Mouse (Mus musculus) adrenal gland, adult 18-20 months (tissue): ENCODE data around the gene Pnma5. TPM values are rescaled to one million over a fixed set of nuclear protein-coding genes. Genes with fewer than 3 reads are reported as not detected.
"Not testable (repeated sequence)": the region's sequence is repeated elsewhere in the genome, so short reads cannot be mapped to it uniquely, and the experiment has no call there.

Experiments
- DNase-seq, 2 experiments: peaks; one replicate each; pipeline ENCODE4 v3.0.0; 2021 to 2022; ENCODE audit warnings: low spot score in 2 of 2
- long read RNA-seq, 2 experiments: library from polyadenylated mRNA; stranded (forward); transcript quantifications; one replicate each; pipeline ENCODE4 v2.0.0; 2021
- total RNA-seq, 2 experiments: library from RNA; stranded (reverse); gene quantifications; 1 replicate in 1 of 2; 2 replicates in 1 of 2; pipeline ENCODE4 v1.2.3; 2021

Pnma5 gene
- total RNA-seq: under 1 TPM; 0.16 to 0.17 TPM
- long read RNA-seq, experiment 1: 0 reads
- long read RNA-seq, experiment 2: 0 reads

GRCm38 (mm10) chrX:73037003-73037402 lies at the start of gene Pnma5:
Pnma5 (minus strand) TSS chrX:73037103.
- DNase-seq: no peak

DNA sequence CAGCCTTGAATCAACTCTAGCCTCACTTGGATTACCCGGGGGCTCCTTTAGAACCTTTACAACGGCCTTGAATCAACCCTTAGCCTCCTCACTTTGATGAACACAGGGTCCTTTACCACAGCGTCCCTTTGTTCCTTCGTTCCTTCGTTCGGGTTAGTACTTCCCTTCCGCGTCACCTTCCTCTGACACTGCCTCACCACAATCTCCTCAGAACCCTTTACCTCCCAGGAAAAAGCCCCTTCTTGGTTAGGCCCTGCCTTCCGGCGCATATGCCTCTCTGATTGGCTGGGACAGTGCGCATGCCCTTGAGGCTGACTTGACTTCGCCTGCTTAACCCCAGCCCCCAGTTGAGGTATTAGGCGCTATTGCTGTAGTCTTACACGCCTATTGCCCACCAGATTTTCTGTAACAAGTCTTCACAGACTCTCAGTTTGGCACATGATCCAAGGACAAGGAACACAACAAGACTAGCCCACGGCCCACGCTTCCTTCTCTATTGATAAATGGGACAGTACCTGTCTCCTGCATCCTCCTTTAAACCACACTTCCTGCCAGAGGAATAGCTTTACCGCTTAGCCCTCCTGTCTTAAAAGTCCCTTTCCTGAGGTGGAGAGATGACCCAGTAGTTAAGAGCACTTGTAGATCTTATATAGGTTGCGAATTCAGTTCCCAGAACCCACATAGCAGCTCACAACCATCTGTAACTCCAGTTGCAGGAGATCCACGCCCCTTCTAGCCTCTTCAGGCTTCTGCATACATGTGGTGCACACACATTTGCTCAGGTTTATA lies 45.6 kb upstream of the Pnma5 start, which contains the start of gene Xlr4a:
Gene Xlr4a (minus strand): TSS at position 212 of the 789 bp plus-strand sequence.
- not testable (repeated sequence) for DNase-seq

DNA sequence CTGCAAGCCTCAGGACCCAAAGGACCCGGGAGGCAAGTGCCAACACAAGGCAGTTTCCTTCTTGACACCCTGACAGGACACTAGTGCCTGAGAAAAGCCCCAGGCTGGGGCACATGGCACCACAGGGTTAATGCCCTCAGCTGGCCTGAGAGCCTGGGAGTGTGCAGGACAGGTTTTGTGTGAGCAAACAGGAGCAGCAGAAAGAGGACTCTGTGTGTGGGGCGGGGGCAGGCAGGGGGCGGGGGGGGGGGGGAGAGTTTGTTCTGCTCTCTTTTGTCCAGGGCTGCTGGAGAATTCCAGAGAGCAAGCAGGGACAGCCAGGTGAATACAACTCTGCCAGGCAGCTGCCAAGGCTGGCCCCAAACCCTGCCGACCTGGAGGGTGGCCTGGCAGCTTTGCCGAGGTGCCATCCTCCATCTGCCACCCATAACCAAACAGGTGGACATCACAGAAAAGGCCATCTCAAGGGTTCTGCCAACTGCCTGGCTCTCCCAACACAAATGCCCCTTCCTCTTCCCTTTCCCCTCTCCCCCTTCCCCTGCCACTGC lies 29.9 kb upstream of the Pnma5 start:
- not testable (repeated sequence) for DNase-seq

DNA sequence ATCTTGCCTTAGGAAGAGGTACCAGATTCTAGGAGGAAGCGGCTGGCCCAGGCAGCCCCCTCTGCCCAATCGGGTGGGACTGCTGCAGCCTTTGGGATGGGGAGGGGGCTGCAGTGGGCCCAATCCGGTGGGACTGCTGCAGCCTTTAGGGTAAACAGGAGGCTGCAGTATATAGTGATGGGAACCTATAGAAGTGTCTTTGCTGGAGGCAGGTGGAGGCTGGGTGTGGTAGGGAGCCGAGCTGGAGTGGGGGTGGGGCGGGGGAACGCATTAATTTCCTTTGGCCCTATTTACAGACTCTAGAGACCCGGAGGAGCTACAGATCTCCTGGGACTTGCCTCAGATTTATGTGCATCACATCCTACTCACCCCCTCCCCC lies 27.5 kb upstream of the Pnma5 start, which contains the start of gene Pnma3:
Gene Pnma3 (plus strand): TSS at position 373 of the 379 bp plus-strand sequence.
- DNase-seq: no peak

DNA sequence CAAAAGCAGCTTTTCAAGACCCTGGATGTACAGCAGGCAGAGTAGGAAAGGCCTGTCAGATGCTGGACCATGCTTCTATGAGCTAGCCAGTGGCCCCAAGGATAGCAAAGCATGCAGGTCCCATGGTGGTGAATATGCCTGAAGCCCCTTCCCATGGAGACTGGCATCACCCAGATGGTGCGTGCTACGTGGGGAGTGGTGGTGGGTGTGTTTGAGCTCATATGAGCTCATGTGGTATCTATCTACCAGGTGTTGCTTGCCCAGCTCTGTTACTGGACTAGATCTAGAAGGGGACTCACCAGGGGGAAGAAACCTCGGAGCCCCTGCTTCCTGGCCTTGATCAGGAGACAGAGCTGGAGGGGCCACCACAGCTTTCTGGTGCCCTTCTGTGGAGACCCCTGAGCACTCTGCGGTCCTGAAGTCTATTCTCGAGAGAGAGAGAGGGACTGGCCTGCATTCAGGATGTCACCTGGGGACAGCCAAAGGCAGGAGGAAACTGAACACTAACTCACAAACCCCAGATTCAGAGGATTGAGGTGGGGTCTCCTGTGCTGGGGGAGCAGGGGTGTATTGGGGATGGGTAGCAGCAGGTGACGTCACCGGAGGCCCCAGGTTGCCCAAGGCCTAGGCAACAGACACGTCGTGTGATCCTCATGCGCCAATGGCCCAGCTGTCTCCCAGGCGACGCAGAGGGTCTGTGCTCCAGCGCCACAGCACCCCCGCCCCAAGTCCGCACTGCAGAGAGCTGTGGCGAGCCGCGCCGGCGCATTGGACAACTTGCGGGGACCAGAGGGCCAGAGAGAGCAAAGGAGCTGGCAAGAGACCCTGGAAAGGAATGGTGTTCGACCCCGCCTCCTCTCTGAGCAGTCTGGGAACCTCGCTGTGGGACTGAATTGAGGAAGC lies 26.9 kb upstream of the Pnma5 start:
- DNase-seq: no peak

DNA sequence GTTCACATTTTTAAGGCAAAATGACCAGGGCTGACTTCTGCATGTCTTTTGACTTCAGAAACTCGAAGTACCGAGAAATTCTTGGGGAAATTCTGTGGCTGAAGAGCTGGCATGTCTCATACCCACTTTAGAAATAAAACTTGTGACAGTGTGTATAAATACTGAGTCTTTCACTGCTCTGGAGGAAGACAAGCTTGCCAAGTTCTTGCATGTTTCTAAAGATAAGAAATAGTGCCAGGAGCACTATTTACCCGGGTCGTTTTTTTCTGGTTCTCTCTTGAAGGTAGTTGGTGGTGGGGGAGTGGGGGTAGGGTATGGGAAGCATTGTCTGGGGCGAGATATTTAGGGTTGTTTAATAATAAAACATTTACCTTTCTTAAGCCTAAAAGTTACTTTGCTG lies 25.4 kb upstream of the Pnma5 start:
- DNase-seq: no peak

DNA sequence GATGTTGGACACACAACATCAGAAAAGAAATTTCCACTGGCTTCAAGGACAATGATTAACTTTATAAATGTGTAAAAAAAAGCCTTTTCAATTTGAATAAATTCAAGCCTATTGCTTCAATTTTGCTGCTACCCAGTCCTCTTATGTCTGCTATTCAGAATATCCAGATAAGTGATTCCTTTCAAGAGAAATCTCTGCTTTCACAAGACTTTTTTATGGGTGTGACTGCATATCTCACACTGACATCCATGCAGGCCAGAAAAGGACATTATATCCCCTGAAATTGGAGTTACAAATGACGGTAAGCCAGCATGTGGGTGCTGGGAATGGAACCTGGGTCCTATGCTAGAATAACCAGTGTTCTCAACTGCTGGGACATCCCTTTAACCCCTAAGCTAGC lies 24.6 kb upstream of the Pnma5 start:
- DNase-seq: no peak

DNA sequence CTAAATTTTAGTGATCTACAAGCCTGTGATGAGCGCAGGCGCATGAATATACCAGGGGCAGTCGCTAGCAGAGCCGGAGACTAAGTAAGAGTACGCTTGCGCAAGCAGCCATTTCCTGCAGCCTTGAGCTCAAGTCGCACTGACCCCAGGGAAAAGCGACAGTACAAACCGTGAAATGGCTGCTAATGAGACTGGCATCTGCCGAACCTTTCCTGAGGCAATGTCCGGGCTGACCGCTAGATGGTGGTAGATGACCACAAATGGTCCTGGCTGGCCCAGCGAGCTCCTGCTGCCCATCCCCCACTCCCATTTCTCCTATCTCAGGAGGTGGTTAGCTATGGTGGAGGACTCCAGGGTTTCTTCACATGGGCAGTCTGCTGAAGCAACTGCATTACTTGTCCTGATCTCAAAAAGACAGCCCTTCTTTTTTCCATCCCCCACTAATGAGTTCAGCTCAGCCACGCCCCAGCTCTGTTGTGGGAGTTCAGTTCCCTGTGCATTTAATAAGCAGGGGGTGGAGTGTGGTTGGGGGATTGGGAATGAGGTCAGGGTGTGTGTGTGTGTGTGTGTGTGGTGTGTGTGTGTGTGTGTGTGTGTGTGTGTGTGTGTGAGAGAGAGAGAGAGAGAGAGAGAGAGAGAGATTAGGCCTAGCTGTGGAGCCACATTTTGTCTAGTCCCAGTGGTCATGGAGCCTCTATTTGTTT lies 17.1 kb upstream of the Pnma5 start:
- peak; percentile 85 to 89 for DNase-seq

DNA sequence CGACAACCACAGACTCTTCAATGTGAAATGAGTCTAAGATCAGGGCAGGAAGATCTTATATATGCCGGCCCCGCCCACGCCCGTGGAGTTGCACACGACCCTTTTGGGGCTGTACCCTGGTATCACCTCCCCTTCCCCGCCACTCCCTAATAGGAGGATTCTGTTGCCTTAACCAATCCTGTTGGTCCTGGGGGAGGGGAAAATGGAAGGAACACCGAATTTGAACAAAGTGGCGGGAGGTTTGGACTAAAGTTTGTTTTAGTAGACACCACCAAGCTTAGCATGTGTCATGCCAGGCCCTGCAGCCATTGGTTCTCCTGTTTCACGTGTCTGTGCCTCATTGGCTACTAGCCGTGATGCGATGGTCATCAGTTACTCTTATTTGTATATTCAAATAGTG lies 2.8 kb upstream of the Pnma5 start:
- no peak for DNase-seq

- no peak for DNase-seq
Measured at GRCm38 (mm10) chrX:73038831-73039230, 1.9 kb upstream of the Pnma5 start.

DNA sequence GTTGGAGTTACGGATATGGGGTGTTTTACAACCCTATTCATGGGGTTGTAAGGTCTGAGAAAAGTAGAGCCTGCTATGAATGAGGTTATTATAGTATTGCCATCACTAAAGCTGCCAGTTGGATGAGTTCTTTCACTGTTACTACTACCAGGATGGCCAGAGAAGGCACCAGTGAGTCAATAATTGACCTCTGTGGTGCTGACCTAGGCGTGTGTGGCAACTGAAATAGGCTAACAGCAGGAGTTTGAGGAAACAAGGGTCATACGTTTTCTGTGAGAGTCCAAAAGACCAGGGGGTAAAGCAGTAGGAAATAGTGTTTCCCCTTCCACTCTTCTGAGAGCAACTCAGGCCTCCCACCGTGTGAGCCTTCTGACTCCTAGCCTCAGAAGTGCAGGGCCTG lies 24.1 kb downstream of the Pnma5 start:
- no peak for DNase-seq

DNA sequence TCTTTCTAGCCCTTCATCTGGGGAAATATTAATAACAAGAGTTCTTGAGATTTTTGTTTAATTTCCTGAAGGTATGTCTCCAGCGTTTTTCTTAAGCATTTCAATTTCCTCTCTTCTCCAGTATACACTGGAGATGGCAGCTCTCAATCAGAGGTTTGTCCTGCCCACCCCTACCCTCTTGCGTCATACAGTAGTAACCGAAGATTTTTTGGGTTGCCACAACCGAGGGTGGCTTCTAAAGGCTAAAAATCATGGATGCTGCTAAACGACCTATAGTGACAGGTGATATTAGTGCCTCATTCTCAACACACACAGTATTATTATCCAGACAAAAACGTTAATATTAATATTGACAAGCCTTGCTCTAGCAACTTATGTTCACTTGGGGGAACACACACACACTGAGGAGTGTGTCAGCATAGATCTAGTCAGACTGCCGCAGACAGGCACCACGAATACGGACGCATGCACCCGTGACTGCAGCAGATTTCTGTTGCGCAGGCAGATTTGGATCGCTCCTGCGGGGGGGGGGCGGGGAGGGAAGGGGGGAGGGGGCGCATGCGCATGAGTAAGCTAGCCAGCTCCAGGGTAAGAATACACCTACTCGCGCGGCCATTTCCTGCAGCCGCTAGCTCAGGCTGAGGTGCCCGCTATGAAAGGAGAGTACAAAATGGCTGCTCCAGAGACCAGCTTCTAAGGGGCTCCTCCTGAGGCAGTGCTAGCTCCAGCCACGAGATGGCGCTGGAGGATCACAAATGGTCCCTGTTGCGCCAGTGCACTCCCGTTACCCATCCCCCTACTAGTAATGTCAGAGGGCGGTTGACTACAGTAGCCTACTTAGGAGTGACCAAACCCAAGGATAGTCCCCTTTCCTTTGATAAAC lies 29.1 kb downstream of the Pnma5 start:
- peak; percentile 86 to 89 for DNase-seq

GRCm38 (mm10) chrX:73005678-73006077 lies 31.2 kb downstream of the Pnma5 start:
- no peak for DNase-seq

GRCm38 (mm10) chrX:73003110-73003509 lies 33.8 kb downstream of the Pnma5 start:
- DNase-seq: no peak

GRCm38 (mm10) chrX:72995542-72995941 lies 41.4 kb downstream of the Pnma5 start:
- no peak for DNase-seq

- no peak for DNase-seq
Measured at GRCm38 (mm10) chrX:72992291-72992919, 44.5 kb downstream of the Pnma5 start.

DNA sequence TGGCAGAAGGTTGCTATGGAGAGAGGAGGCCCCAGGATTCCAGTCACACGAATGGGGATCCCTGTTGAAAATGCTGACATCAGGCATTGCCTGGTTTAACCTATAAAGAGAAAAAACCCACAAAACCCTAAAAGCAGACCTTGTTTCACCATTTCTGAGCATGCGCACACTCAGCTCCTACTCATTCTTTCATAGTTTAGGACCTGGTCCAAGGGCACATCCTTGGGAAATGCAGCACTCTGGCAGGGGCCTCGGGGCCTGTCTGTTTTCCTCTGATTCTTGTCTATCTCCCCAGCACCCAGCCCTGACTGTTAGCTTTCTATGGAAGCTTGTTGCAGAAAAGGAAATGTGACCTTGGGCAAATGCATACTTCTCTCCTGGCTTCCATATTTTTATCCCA lies 46.3 kb downstream of the Pnma5 start:
- DNase-seq: no peak

- DNase-seq: no peak
Measured at GRCm38 (mm10) chrX:72988431-72988830, 48.5 kb downstream of the Pnma5 start.

- DNase-seq: no peak
Measured at GRCm38 (mm10) chrX:72987520-72987905, 49.4 kb downstream of the Pnma5 start.
